Mouse (Mus musculus): Measurements from ENCODE around the gene Olfr1286.

Gene Olfr1286

GRCm38 (mm10) chr2:111422931-111423330 is at the start of gene Olfr1286:
Gene Olfr1286, minus strand, starts transcription at chr2:111423115.
- DNase-seq (ENCODE audit: low spot score), result no peak

- DNase-seq (ENCODE audit: low spot score), result no peak
Observed at GRCm38 (mm10) chr2:111448842-111449241, 25.9 kb upstream of the Olfr1286 start, which contains the start of gene Olfr1287. Gene Olfr1287, plus strand, starts transcription at chr2:111449142.

- DNase-seq (ENCODE audit: low spot score), result no peak
Observed at GRCm38 (mm10) chr2:111375222-111375621, 47.7 kb downstream of the Olfr1286 start, which contains the start of gene Olfr1284. Gene Olfr1284, plus strand, starts transcription at chr2:111375522.
